Mouse (Mus musculus) right cerebral cortex, postnatal 14 days (tissue): Measurements from ENCODE around the gene Trir.

Experiments used
- DNase-seq: peaks from one replicate; pipeline ENCODE4 v3.0.0; 2022

Gene Trir

GRCm38 (mm10) chr8:84995680-84996079, 30.9 kb upstream of the Trir start:
- DNase-seq = no peak

GRCm38 (mm10) chr8:84996978-84997377, 29.6 kb upstream of the Trir start:
- no peak for DNase-seq

GRCm38 (mm10) chr8:84997649-84998295, 28.9 kb upstream of the Trir start:
- peak; percentile 98 for DNase-seq

GRCm38 (mm10) chr8:85007686-85008085, 18.9 kb upstream of the Trir start:
- DNase-seq = no peak

GRCm38 (mm10) chr8:85011242-85011641, 15.4 kb upstream of the Trir start:
- no peak for DNase-seq

GRCm38 (mm10) chr8:85013230-85013840, 13.3 kb upstream of the Trir start:
- DNase-seq = peak; percentile 75

- DNase-seq = no peak
These were observed 12.2 kb upstream of the Trir start, which contains the start of gene Best2 for GRCm38 (mm10) chr8:85014431-85014830. TSS of gene Best2 (minus strand) at chr8:85014531.

GRCm38 (mm10) chr8:85016724-85017123, 9.9 kb upstream of the Trir start:
- DNase-seq = no peak

- no peak for DNase-seq
These were observed 9.4 kb upstream of the Trir start for GRCm38 (mm10) chr8:85017209-85017608.

GRCm38 (mm10) chr8:85021514-85022055, 5.0 kb upstream of the Trir start:
- no peak for DNase-seq

GRCm38 (mm10) chr8:85023846-85024245, 2.8 kb upstream of the Trir start:
- no peak for DNase-seq

GRCm38 (mm10) chr8:85025098-85025932, 1.3 kb upstream of the Trir start, which contains the start of gene Asna1:
TSS of gene Asna1 (minus strand) at chr8:85025281.
- DNase-seq = peak; percentile 76

- DNase-seq = no peak
These were observed 863 bp downstream of the Trir start for GRCm38 (mm10) chr8:85027516-85027855.

GRCm38 (mm10) chr8:85027922-85028321, 1.3 kb downstream of the Trir start:
- DNase-seq = no peak

- DNase-seq = no peak
These were observed 2.6 kb downstream of the Trir start for GRCm38 (mm10) chr8:85029271-85029670.

- DNase-seq = no peak
These were observed 6.1 kb downstream of the Trir start for GRCm38 (mm10) chr8:85032622-85033311.

- no peak for DNase-seq
These were observed 7.2 kb downstream of the Trir start for GRCm38 (mm10) chr8:85033867-85034266.

- DNase-seq = peak; percentile 80
These were observed 8.1 kb downstream of the Trir start for GRCm38 (mm10) chr8:85034764-85035163.

- no peak for DNase-seq
These were observed 8.6 kb downstream of the Trir start for GRCm38 (mm10) chr8:85035165-85035727.

GRCm38 (mm10) chr8:85035728-85036310, 9.2 kb downstream of the Trir start:
- no peak for DNase-seq

- DNase-seq = no peak
These were observed 9.7 kb downstream of the Trir start for GRCm38 (mm10) chr8:85036381-85036717.

GRCm38 (mm10) chr8:85036718-85037365, 10.2 kb downstream of the Trir start, which contains the start of gene Tnpo2:
TSS of gene Tnpo2 (plus strand) at chr8:85036915.
- peak; percentile 85 for DNase-seq
